Mouse (Mus musculus): ENCODE measurements around the gene Clstn3. TPM values are rescaled to one million over a fixed set of nuclear protein-coding genes. Genes with fewer than 3 reads are reported as not detected.

Clstn3 gene
- polyA plus RNA-seq, 1 experiment from 2014 or later = 94.2 TPM

DNA sequence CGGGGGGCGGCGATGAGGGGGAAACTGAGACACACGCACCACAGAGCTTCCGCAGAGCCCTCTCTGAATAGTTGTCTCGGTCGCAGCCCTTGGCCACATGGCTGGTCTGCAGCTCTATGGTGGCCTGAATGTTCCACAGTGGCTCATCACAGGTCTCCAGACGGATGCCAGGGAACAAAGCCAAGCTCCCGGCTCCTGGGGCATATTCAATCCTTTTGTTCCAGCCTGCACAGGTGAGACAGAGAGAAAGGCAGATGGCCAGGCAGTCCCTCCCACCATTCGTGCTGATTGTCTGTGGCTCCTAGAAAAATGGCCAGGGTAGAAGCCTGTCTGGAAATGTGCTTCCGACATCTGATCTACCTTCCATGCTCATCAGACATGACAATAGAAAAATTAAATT lies 6.1 kb downstream of the Clstn3 start:
- 89% methylated on average over 11 of the region's 11 CpGs for WGBS
- DNase-seq (ENCODE audit: low spot score) = no peak
- H3K36me3 ChIP-seq (replicated peaks; ENCODE audit: control insufficient read depth, insufficient read depth) = peaks cover 51% of the 10 kb centered on the region

DNA sequence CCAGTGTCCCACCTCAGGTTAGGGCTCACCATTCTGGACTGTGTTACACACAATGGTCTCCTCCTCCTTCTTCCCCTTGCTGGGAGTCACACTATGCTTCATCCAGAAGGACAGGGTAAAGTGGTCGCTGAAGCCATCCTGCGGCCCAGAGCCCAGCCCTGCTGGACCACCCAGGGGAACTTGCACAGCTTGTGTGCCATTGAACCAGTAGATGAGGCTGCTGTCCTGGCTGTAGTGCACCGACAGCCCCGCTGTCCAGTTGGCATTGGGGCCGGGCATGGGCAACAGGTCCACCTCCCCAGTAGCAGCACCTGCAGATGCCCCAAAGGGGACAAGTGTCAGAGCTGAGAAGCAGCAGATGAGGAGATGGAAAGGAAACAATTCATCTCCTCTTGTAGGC lies 6.8 kb downstream of the Clstn3 start:
- Histone ChIP-seq H3K36me3 (replicated peaks; ENCODE audit: control insufficient read depth, insufficient read depth) (peaks cover 56% of the 10 kb centered on the region), H3K4me3 (replicated peaks; ENCODE audit: low read length) (no peak overlapping the region), H3K4me2 (replicated peaks) (no peak overlapping the region), H3K9me3 (ENCODE audit: control insufficient read depth, low read length) (no peaks in the 10 kb centered on the region), H3K9ac (no peak overlapping the region), H3K27me3 (ENCODE audit: control insufficient read depth, insufficient read depth, low read length) (no peaks in the 10 kb centered on the region), H3K4me1 (replicated peaks; ENCODE audit: control insufficient read depth, insufficient read depth, low read length) (peaks cover 11% of the 10 kb centered on the region; the same call in 1 of the 2 replicates), H3K27ac (no peak overlapping the region)
- DNase-seq (ENCODE audit: low spot score) (no peak), ATAC-seq (ENCODE audit: low FRiP score) (no peak)
- WGBS = 96% methylated on average over 5 of the region's 5 CpGs

More for the DNA sequence above, 6.1 kb downstream of the Clstn3 start:
- no peak overlapping the region for H3K4me2 ChIP-seq (replicated peaks)
- no peaks in the 10 kb centered on the region for H3K27me3 ChIP-seq (ENCODE audit: control insufficient read depth, insufficient read depth, low read length)
- no peak overlapping the region for H3K4me3 ChIP-seq (replicated peaks; ENCODE audit: low read length)
- no peak for ATAC-seq (ENCODE audit: low FRiP score)
- H3K9me3 ChIP-seq (ENCODE audit: control insufficient read depth, low read length) = no peaks in the 10 kb centered on the region
- H3K4me1 ChIP-seq (replicated peaks; ENCODE audit: control insufficient read depth, insufficient read depth, low read length) = peaks cover 18% of the 10 kb centered on the region
- no peak overlapping the region for H3K9ac ChIP-seq
- H3K27ac ChIP-seq = no peak overlapping the region

DNA sequence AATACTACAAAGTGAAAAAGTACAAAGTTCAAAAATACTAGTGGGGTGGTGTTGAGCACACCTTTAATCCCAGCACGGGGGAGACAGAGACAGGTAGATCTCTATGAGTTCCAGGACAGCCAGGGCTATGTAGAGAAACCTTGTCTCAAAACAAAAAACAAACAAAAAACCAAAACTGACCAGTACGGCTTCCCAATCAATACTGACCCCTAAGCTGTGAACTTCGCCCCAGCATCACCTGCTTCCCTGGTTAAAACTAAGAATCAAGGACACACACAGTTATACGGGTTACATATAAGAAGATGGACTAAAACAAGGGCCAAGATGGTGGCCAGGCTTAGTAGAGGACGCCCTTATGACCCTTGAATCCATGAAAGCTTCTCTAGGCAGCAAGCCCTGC lies 8.4 kb downstream of the Clstn3 start:
- no peak overlapping the region for H3K4me2 ChIP-seq (replicated peaks)
- ATAC-seq (ENCODE audit: low FRiP score) = no peak
- H3K27me3 ChIP-seq (ENCODE audit: control insufficient read depth, insufficient read depth, low read length) = no peaks in the 10 kb centered on the region
- H3K4me3 ChIP-seq (replicated peaks; ENCODE audit: low read length) = no peak overlapping the region
- no peak overlapping the region for H3K27ac ChIP-seq
- no peak overlapping the region for H3K9ac ChIP-seq
- no peak for DNase-seq (ENCODE audit: low spot score)
- H3K9me3 ChIP-seq (ENCODE audit: control insufficient read depth, low read length) = no peaks in the 10 kb centered on the region
- H3K36me3 ChIP-seq (replicated peaks; ENCODE audit: control insufficient read depth, insufficient read depth) = peaks cover 64% of the 10 kb centered on the region
- WGBS = 97% methylated on average over 5 of the region's 5 CpGs
- no peaks in the 10 kb centered on the region for H3K4me1 ChIP-seq (replicated peaks; ENCODE audit: control insufficient read depth, insufficient read depth, low read length)

DNA sequence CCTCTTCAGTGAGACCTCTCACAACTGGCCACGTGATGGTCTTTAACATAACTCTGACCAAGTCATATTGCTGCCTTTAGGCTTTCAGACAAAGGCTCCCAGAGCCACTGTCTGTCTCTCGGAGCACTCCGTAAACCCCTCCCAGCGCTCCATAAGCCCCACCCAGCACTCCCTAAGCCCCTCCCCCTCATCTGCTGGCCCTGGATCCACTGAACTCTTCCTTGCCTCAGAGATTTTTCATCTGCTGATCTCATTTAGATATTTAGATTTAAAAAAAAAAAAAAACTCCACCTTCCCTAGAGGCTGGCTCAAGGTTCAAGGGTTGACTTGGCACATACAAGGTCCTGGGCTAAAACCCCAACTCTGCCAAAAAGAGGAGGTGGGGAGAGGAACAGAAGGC lies 10.8 kb downstream of the Clstn3 start:
- H3K27me3 ChIP-seq (ENCODE audit: control insufficient read depth, insufficient read depth, low read length) = no peaks in the 10 kb centered on the region
- peaks cover 63% of the 10 kb centered on the region for H3K36me3 ChIP-seq (replicated peaks; ENCODE audit: control insufficient read depth, insufficient read depth)
- no peak overlapping the region for H3K4me2 ChIP-seq (replicated peaks)
- 39% methylated on average over 4 of the region's 4 CpGs for WGBS
- no peak for DNase-seq (ENCODE audit: low spot score)
- H3K4me1 ChIP-seq (replicated peaks; ENCODE audit: control insufficient read depth, insufficient read depth, low read length) = no peaks in the 10 kb centered on the region
- H3K4me3 ChIP-seq (replicated peaks; ENCODE audit: low read length) = no peak overlapping the region
- ATAC-seq (ENCODE audit: low FRiP score) = no peak
- H3K9me3 ChIP-seq (ENCODE audit: control insufficient read depth, low read length) = no peaks in the 10 kb centered on the region
- H3K9ac ChIP-seq = no peak overlapping the region
- H3K27ac ChIP-seq = no peak overlapping the region

DNA sequence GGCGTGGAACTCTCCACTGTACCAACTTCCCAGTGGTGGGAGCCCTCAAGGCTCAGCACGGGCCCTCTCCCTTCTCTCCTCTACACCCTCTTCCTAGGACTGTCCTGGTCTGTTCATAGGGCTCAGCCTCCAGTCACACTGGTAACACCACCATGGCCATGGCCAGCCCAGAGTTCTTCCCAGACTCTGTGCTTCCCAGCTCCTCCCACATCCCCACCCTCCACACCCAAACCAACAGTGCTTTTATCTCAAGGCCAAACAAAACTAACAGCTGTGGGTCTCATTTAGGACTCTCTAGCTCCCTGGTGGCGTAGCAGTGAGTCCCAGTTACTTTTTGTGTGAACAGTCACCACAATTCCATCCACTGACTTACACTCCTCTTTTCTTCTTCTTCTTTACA lies 12.6 kb downstream of the Clstn3 start:
- Histone ChIP-seq H3K27me3 (ENCODE audit: control insufficient read depth, insufficient read depth, low read length) (no peaks in the 10 kb centered on the region), H3K9ac (no peak overlapping the region), H3K36me3 (replicated peaks; ENCODE audit: control insufficient read depth, insufficient read depth) (peaks cover 57% of the 10 kb centered on the region), H3K27ac (no peak overlapping the region), H3K4me1 (replicated peaks; ENCODE audit: control insufficient read depth, insufficient read depth, low read length) (no peaks in the 10 kb centered on the region), H3K4me2 (replicated peaks) (no peak overlapping the region), H3K4me3 (replicated peaks; ENCODE audit: low read length) (no peak overlapping the region), H3K9me3 (ENCODE audit: control insufficient read depth, low read length) (no peaks in the 10 kb centered on the region)
- ATAC-seq (ENCODE audit: low FRiP score) (no peak), DNase-seq (ENCODE audit: low spot score) (no peak)
- 63% methylated on average over 3 of the region's 3 CpGs for WGBS

DNA sequence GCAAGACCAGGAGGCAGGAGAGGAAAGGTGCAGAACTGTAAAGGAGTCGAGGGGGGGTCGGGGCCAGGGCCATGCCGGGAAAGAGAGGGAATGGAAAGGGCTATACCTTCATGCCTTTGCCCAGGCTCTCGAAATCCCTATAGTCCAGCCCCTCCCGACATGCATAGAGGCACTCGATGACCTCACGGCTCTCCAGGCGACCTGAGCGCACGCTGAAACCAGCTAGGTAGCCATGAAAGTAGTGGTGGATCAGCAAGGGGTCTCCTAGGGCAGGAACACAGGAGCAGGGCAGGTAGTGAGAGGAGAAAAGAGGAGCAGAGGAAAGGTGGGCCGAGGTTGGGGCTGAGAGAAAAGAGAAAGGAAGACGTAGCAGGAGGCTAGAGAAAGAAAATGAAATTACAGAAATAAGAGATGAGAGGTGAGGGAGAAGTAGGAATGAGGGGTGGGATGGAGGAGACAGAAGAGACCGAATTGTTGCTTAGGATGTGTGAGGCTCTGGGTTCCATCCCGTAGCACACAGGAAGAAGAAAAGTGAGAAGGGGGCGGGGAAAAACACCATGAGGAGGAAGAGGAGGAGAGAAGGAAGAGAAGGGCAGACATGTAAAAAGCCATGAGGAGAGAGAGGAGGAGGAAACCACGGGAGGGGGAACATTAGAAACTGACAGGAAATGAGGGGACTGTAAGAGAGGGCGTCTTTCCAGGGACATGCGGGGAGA lies 14.8 kb downstream of the Clstn3 start:
- ATAC-seq (ENCODE audit: low FRiP score) = no peak
- H3K27me3 ChIP-seq (ENCODE audit: control insufficient read depth, insufficient read depth, low read length) = no peaks in the 10 kb centered on the region
- no peak overlapping the region for H3K27ac ChIP-seq
- DNase-seq (ENCODE audit: low spot score) = no peak
- peaks cover 66% of the 10 kb centered on the region for H3K36me3 ChIP-seq (replicated peaks; ENCODE audit: control insufficient read depth, insufficient read depth)
- WGBS = 89% methylated on average over 18 of the region's 18 CpGs
- no peaks in the 10 kb centered on the region for H3K4me1 ChIP-seq (replicated peaks; ENCODE audit: control insufficient read depth, insufficient read depth, low read length)
- H3K4me3 ChIP-seq (replicated peaks; ENCODE audit: low read length) = no peak overlapping the region
- no peaks in the 10 kb centered on the region for H3K9me3 ChIP-seq (ENCODE audit: control insufficient read depth, low read length)
- no peak overlapping the region for H3K4me2 ChIP-seq (replicated peaks)
- no peak overlapping the region for H3K9ac ChIP-seq

DNA sequence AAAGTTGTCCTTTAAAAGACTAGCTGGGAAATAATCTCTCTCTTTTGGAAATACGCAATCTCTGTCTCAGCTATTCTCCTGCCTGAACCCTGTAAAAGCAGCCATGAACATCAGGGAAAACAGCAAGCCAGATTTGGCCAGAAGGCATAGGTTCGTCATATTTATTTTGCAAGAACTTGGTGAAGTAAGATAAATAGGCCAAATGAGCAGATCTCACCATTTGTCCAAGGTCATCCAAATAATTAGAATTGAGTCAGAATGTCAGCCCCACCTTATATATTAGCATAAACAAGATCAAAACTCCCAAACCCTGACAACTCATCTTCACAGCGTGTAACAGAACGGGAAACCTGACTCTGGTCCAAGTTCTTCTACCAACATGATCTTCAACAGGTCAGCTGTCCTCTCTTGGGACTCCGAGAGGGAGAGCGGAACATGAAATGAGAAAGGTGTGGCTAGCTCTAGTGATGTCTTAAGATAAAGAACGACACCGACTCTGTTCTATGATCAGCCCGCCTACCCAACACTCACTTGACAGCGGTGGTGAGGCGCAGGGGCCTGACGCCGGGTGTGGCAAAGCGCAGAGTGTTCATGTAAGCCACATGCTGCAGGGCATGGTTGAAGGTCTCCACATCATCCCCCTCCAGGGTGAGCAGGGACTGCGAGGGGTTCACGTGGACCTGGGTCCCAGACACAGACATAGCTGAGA lies 15.5 kb downstream of the Clstn3 start:
- ATAC-seq (ENCODE audit: low FRiP score) (no peak), DNase-seq (ENCODE audit: low spot score) (no peak)
- H3K4me1 ChIP-seq (replicated peaks; ENCODE audit: control insufficient read depth, insufficient read depth, low read length) = no peaks in the 10 kb centered on the region
- H3K4me2 ChIP-seq (replicated peaks) = no peak overlapping the region
- H3K4me3 ChIP-seq (replicated peaks; ENCODE audit: low read length) = no peak overlapping the region
- no peak overlapping the region for H3K9ac ChIP-seq
- no peaks in the 10 kb centered on the region for H3K27me3 ChIP-seq (ENCODE audit: control insufficient read depth, insufficient read depth, low read length)
- 95% methylated on average over 16 of the region's 16 CpGs for WGBS
- no peak overlapping the region for H3K27ac ChIP-seq
- no peaks in the 10 kb centered on the region for H3K9me3 ChIP-seq (ENCODE audit: control insufficient read depth, low read length)
- peaks cover 72% of the 10 kb centered on the region for H3K36me3 ChIP-seq (replicated peaks; ENCODE audit: control insufficient read depth, insufficient read depth)

DNA sequence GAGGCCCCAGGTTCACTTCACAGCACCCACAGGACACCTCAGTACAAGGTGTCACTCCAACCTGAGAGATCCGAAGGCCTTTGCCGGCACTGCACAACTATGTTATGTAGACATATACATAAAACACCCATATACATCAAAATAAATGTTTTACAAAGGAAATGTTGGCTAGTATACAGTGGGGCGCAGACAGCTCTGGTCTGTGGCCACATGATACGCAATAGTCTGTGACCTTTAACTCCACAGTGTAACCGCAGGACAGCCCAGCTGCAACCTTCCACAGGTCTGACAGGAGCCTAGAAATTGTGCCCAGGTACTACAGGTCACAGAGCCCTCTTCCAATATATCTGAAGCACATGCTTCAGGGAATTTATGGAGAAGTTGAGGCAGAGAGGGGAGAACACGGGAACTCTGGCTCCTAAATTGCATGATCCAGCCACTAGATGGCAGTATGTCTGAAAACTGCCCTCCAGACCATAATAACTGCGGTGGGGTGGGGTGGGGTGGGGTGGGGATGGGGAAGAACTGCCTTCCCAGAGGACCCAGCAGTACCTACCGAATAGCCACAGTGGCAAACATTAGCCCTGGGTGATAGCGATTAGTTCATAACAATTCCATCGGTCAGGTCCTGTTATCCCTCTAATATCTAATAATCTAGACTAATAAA lies 16.3 kb downstream of the Clstn3 start:
- Histone ChIP-seq H3K9ac (no peak overlapping the region), H3K27ac (no peak overlapping the region), H3K4me2 (replicated peaks) (no peak overlapping the region), H3K4me1 (replicated peaks; ENCODE audit: control insufficient read depth, insufficient read depth, low read length) (no peaks in the 10 kb centered on the region), H3K4me3 (replicated peaks; ENCODE audit: low read length) (no peak overlapping the region), H3K36me3 (replicated peaks; ENCODE audit: control insufficient read depth, insufficient read depth) (peaks cover 75% of the 10 kb centered on the region), H3K9me3 (ENCODE audit: control insufficient read depth, low read length) (no peaks in the 10 kb centered on the region), H3K27me3 (ENCODE audit: control insufficient read depth, insufficient read depth, low read length) (no peaks in the 10 kb centered on the region)
- WGBS = 76% methylated on average over 10 of the region's 10 CpGs
- no peak for ATAC-seq (ENCODE audit: low FRiP score)
- DNase-seq (ENCODE audit: low spot score) = no peak

DNA sequence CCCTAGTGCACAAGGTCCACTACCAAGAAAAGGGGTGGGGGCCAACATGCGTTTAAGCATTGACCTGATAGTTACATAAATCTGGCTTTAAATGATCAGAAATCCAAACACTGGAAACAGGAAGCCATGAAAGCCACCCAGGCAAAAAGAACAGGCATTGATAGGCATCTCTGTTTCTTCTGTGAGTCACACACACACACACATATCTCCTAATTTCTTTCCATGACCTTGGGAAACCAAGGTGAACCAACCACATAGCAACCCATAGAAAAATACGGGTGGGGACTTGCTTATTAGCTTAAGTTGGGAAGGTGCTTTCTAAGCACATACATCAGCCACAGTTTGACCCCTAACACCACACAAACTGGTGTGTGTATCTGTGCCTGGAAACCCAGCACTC lies 17.2 kb downstream of the Clstn3 start:
- Histone ChIP-seq H3K36me3 (replicated peaks; ENCODE audit: control insufficient read depth, insufficient read depth) (peaks cover 71% of the 10 kb centered on the region), H3K9ac (no peak overlapping the region), H3K9me3 (ENCODE audit: control insufficient read depth, low read length) (no peaks in the 10 kb centered on the region), H3K4me3 (replicated peaks; ENCODE audit: low read length) (no peak overlapping the region), H3K4me1 (replicated peaks; ENCODE audit: control insufficient read depth, insufficient read depth, low read length) (no peaks in the 10 kb centered on the region), H3K27me3 (ENCODE audit: control insufficient read depth, insufficient read depth, low read length) (no peaks in the 10 kb centered on the region), H3K4me2 (replicated peaks) (no peak overlapping the region), H3K27ac (no peak overlapping the region)
- DNase-seq (ENCODE audit: low spot score) = no peak
- no peak for ATAC-seq (ENCODE audit: low FRiP score)
- WGBS = 91% methylated on average over 2 of the region's 2 CpGs

Data from hindbrain, embryonic 14.5 days (tissue).